Mouse (Mus musculus) ES-Bruce4 (cell line): ENCODE results near the gene Trpv4. TPM values are rescaled to one million over a fixed set of nuclear protein-coding genes. Genes with fewer than 3 reads are reported as not detected.

Source experiments
- H3K27ac ChIP-seq: 2 replicates; pipeline ENCODE4 v1.5.1; 2012; ENCODE audit warnings: low read length, inconsistent platforms; ENCODE audit not compliant: insufficient read depth
- H3K27me3 ChIP-seq: 2 replicates; pipeline ENCODE4 v1.6.1; 2012; ENCODE audit warnings: mild to moderate bottlenecking, low read length, inconsistent platforms; ENCODE audit not compliant: control insufficient read depth, poor library complexity, insufficient read depth, severe bottlenecking
- H3K36me3 ChIP-seq: 2 replicates; pipeline ENCODE4 v1.6.1; 2012; ENCODE audit warnings: inconsistent platforms, mild to moderate bottlenecking, low read length, moderate library complexity; ENCODE audit not compliant: control insufficient read depth, poor library complexity, insufficient read depth, severe bottlenecking
- H3K4me1 ChIP-seq: one replicate; pipeline ENCODE4 v1.8.1; 2011; ENCODE audit warnings: low read length; ENCODE audit not compliant: control insufficient read depth, insufficient read depth
- H3K4me3 ChIP-seq: 2 replicates; pipeline ENCODE4 v1.5.1; 2011; ENCODE audit warnings: low read depth, mild to moderate bottlenecking, low read length
- H3K9ac ChIP-seq: 2 replicates; pipeline ENCODE4 v1.6.1; 2012; ENCODE audit warnings: low read depth, mild to moderate bottlenecking, inconsistent platforms; ENCODE audit not compliant: poor library complexity, severe bottlenecking
- H3K9me3 ChIP-seq: replicated peaks from 2 replicates; pipeline ENCODE4 v1.6.1; 2012; ENCODE audit warnings: mild to moderate bottlenecking, low read length, inconsistent platforms; ENCODE audit not compliant: control insufficient read depth, poor library complexity, insufficient read depth, severe bottlenecking
- CTCF ChIP-seq: IDR thresholded peaks from one replicate; pipeline ENCODE4 v1.8.1; 2011; ENCODE audit warnings: low read depth, low read length
- EP300 ChIP-seq: IDR thresholded peaks from 2 replicates; pipeline ENCODE4 v1.6.1; 2011; ENCODE audit warnings: low read depth, low read length; ENCODE audit not compliant: insufficient read depth
- POLR2A ChIP-seq: IDR thresholded peaks from one replicate; pipeline ENCODE4 v1.8.1; 2011; ENCODE audit warnings: low read length; ENCODE audit not compliant: insufficient read depth
- polyA plus RNA-seq: library from polyadenylated mRNA; stranded (reverse); fragments of >200 nt; gene quantifications from 2 replicates; pipeline ENCODE4 v1.2.4, GENCODE M21; 2011; ENCODE audit warnings: low read depth; ENCODE audit not compliant: missing spikeins, insufficient read depth, insufficient read length

The Trpv4 gene
- polyA plus RNA-seq, 1 experiment = 4.2 TPM

- Histone ChIP-seq H3K4me1 (no peaks in the 10 kb centered on the region), H3K27ac (no peak overlapping the region), H3K9me3 (no peaks in the 10 kb centered on the region), H3K27me3 (no peaks in the 10 kb centered on the region), H3K36me3 (no peaks in the 10 kb centered on the region), H3K4me3 (no peak overlapping the region), H3K9ac (no peak overlapping the region)
- TF ChIP-seq CTCF (no peak), EP300 (no peak), POLR2A (no peak)
Observed at GRCm38 (mm10) chr5:114589026-114589425, 69.2 kb downstream of the Trpv4 start.

DNA sequence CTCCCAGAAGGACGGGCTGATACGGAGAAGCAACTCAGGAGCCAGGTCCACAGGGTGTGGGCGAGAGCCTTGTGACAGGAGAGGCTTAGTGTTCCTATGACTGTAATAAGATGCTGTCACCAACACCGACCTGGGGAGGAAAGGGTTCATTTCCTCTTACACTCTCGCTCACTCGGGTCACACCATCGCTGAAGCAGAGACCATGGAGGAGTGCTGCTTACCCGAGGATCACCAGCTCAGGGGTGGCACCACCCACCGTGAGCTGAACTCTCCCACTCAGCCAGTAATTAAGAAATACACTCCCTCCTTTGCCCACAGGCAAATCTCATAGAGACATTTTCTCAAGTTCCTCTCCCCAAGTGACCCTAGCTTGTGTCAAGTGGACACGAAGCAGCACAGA is 69.8 kb downstream of the Trpv4 start:
- Histone ChIP-seq H3K27ac (no peak overlapping the region), H3K36me3 (no peaks in the 10 kb centered on the region), H3K4me3 (no peak overlapping the region), H3K9me3 (no peaks in the 10 kb centered on the region), H3K4me1 (no peaks in the 10 kb centered on the region), H3K27me3 (no peaks in the 10 kb centered on the region), H3K9ac (no peak overlapping the region)
- no peak for TF ChIP-seq EP300
- TF ChIP-seq CTCF = no peak
- no peak for TF ChIP-seq POLR2A

- TF ChIP-seq POLR2A (no peak), CTCF (no peak), EP300 (no peak)
- no peaks in the 10 kb centered on the region for H3K4me1 ChIP-seq
- H3K27ac ChIP-seq = no peak overlapping the region
Observed at GRCm38 (mm10) chr5:114587908-114588307, 70.3 kb downstream of the Trpv4 start.

DNA sequence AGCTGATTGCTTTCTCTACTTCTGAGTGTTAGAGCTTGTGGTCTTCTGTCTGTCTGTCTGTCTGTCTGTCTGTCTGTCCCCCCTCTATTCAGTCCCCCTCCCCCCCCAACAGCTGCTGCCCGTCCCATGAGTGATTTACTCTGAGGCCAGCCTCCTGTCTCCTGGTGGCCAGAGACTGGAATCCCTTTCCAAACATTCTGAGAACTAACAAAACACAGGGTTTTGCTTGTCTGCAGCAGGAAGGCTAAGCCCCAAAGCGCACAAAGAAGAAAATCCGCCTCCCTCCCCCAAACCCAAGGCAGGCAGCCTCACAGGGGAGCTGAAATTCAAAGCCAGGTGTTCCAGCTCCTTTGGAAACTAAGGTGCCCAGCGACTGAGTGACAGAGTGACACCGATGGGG is 72.5 kb downstream of the Trpv4 start:
- H3K4me1 ChIP-seq = no peaks in the 10 kb centered on the region
- no peak overlapping the region for H3K9ac ChIP-seq
- no peak overlapping the region for H3K27ac ChIP-seq

More at GRCm38 (mm10) chr5:114587908-114588307, 70.3 kb downstream of the Trpv4 start:
- no peaks in the 10 kb centered on the region for H3K9me3 ChIP-seq
- H3K36me3 ChIP-seq = no peaks in the 10 kb centered on the region
- no peaks in the 10 kb centered on the region for H3K27me3 ChIP-seq
- no peak overlapping the region for H3K9ac ChIP-seq
- H3K4me3 ChIP-seq = no peak overlapping the region

DNA sequence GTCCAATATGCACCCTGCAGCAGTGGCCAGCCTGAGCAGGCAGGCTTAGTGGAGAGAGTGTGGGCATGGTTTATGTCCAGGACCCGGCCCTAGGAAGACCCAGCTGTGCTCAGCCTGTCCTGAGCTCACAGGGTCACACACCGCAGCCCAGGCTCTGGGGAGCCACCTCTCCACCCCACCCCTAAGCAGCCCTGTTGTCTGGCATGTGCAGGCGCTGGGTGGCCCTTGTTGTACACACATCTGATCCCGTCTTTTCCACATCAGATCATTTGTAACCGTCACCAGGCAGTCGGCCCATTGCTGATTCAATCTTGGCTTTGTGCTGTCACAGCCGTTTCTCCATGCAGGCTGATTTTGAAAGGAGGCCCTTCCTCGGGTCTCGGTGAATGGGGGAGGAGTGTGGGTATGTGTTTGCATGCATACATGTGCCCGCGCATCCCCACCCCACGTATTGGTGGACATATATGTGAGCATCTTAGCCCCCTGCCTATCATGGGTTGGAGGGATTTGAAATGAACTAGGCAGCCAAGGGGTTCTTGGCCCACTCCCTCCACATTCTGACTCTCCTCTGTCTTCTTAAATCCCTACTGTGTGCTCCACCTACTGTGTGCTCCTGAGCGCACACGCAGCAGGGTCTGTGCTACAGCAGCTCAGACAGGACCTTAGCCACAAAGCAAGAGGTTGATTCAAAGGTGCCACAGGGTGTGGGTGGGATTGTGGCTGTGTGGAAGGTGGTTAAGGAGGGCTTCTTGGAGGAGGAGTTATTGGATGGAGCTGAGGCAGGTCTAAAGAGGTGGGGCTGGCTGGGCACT is 73.7 kb downstream of the Trpv4 start:
- no peaks in the 10 kb centered on the region for H3K36me3 ChIP-seq
- H3K9ac ChIP-seq = no peak overlapping the region
- H3K9me3 ChIP-seq = no peaks in the 10 kb centered on the region
- no peaks in the 10 kb centered on the region for H3K27me3 ChIP-seq
- no peak overlapping the region for H3K27ac ChIP-seq
- H3K4me3 ChIP-seq = no peak overlapping the region
- TF ChIP-seq EP300 (no peak), CTCF (no peak), POLR2A (no peak)
- no peaks in the 10 kb centered on the region for H3K4me1 ChIP-seq

More for the DNA sequence above, 72.5 kb downstream of the Trpv4 start:
- no peaks in the 10 kb centered on the region for H3K36me3 ChIP-seq
- no peaks in the 10 kb centered on the region for H3K27me3 ChIP-seq
- no peak overlapping the region for H3K4me3 ChIP-seq
- TF ChIP-seq CTCF = no peak
- no peak for TF ChIP-seq POLR2A
- no peak for TF ChIP-seq EP300
- no peaks in the 10 kb centered on the region for H3K9me3 ChIP-seq

GRCm38 (mm10) chr5:114583490-114584175 is 74.6 kb downstream of the Trpv4 start:
- Histone ChIP-seq H3K27ac (no peak overlapping the region), H3K27me3 (no peaks in the 10 kb centered on the region), H3K36me3 (no peaks in the 10 kb centered on the region), H3K9ac (no peak overlapping the region), H3K4me3 (no peak overlapping the region), H3K9me3 (no peaks in the 10 kb centered on the region), H3K4me1 (no peaks in the 10 kb centered on the region)
- no peak for TF ChIP-seq EP300
- no peak for TF ChIP-seq POLR2A
- TF ChIP-seq CTCF = no peak
